In the genomic region with DNA sequence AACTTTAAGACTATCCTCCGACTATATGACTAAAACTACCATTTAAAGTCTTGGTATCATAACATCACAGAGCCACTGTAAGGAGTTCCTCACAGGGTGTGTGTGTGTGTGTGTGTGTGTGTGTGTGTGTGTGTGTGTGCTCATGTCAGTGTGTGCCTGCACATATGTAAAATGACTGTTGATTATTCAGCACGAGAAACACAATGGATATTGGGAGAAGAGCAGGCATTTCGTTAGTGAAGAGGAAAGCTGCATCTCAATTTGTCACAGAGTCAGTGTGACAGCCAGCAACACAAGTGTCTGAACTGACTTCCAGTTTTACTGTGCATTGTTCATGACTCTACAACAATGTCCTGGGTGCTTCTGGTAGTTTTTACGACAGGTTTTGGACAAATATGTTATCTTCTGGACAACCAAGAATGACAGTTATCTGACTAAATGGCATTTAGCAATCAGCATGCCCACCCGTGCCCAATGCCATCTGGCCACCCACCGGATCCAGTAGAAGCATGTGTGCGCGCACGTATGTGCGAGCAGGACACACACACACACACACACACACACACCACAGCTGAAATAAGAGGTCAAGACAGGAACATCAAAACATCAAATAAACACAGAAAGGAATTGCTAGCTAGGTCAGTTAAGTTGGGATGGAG, we compare ENCODE assay signal across 9 mouse cellular contexts. TPM values are rescaled to one million over a fixed set of nuclear protein-coding genes. Genes with fewer than 3 reads are reported as not detected.
A peak's percentile ranks its signal among the peaks of the same experiment; 100 is the strongest.
DNase-seq lines count a peak whose midpoint lies in the region; ATAC-seq lines count a peak whose summit lies in the region.
"Had no signal": no experiment of that assay in that cellular context is flagged by ENCODE, and none has a peak within 500 bp of the region (broad histone marks: within the 10 kb centered on the region; RNA-seq: fewer than 3 reads in every experiment).

No protein-coding gene starts in this region.

- peak overlapping the region; percentile 75 for H3K4me2 ChIP-seq in forebrain, embryonic 14.5 days (ENCODE audit: low read length)
- H3K4me2 ChIP-seq in neural tube, embryonic 15.5 days: peak overlapping the region; percentile 85

- no peaks in the 10 kb centered on the region for H3K27me3 ChIP-seq in forebrain, embryonic 14.5 days (replicated peaks; ENCODE audit: control insufficient read depth, insufficient read depth, low read length)
- no peaks in the 10 kb centered on the region for H3K27me3 ChIP-seq in neural tube, embryonic 15.5 days (replicated peaks)

- ATAC-seq in forebrain, embryonic 14.5 days: no peak
- no peak for ATAC-seq in neural tube, embryonic 15.5 days (ENCODE audit: low FRiP score)
- ATAC-seq in erythroid progenitor cell, adult 5-6 weeks (replicated peaks; ENCODE audit: low FRiP score, poor library complexity, severe bottlenecking): no peak
- ATAC-seq: Patski had no signal

- no peaks in the 10 kb centered on the region for H3K9me3 ChIP-seq in forebrain, embryonic 14.5 days (replicated peaks; ENCODE audit: control insufficient read depth, low read length)
- no peaks in the 10 kb centered on the region for H3K9me3 ChIP-seq in neural tube, embryonic 15.5 days (replicated peaks)

- H3K36me3 ChIP-seq in forebrain, embryonic 14.5 days (ENCODE audit: control insufficient read depth, insufficient read depth, low read length): no peaks in the 10 kb centered on the region
- no peaks in the 10 kb centered on the region for H3K36me3 ChIP-seq in neural tube, embryonic 15.5 days

- WGBS in forebrain, embryonic 14.5 days: 22% methylated on average over 10 of the region's 10 CpGs
- 25% methylated on average over 10 of the region's 10 CpGs for WGBS in neural tube, embryonic 15.5 days

- peak overlapping the region; percentile 82 for H3K9ac ChIP-seq in forebrain, embryonic 14.5 days (ENCODE audit: low read length)
- no peak overlapping the region for H3K9ac ChIP-seq in neural tube, embryonic 15.5 days (replicated peaks)

- 0 out of 2 replicates have a peak, but pooled peaks cover 5% of the 10 kb centered on the region for H3K4me1 ChIP-seq in forebrain, embryonic 14.5 days (ENCODE audit: control insufficient read depth, insufficient read depth, low read length)
- H3K4me1 ChIP-seq in neural tube, embryonic 15.5 days: peaks cover 12% of the 10 kb centered on the region

- peak overlapping the region; percentile 61 for H3K4me3 ChIP-seq in forebrain, embryonic 14.5 days (ENCODE audit: low read depth, low read length)
- peak overlapping the region; percentile 85 for H3K4me3 ChIP-seq in neural tube, embryonic 15.5 days (replicated peaks)

- peak; percentile 4 for DNase-seq in layer of hippocampus, adult 9-11 months
- no peak for DNase-seq in layer of hippocampus, adult 9-10 months (ENCODE audit: low spot score)
- no peak for DNase-seq in forebrain, embryonic 14.5 days (ENCODE audit: low spot score)
- DNase-seq in kidney, postnatal 14 days: peak; percentile 13
- no peak for DNase-seq in B cell, adult 2 months
- no peak for DNase-seq in left cerebral cortex, postnatal 36 days (ENCODE audit: low spot score in 2 of 2)

- intact Hi-C loops in left cerebral cortex, postnatal 36 days (cut with DNase I): no loop called here

- H3K27ac ChIP-seq in forebrain, embryonic 14.5 days (ENCODE audit: low read depth, low read length): peak overlapping the region; percentile 92; the same call in 1 of the 2 replicates
- peak overlapping the region; percentile 20; the same call in 1 of the 2 replicates for H3K27ac ChIP-seq in neural tube, embryonic 15.5 days (replicated peaks)

RNA-seq across cellular contexts. Expression of gene Dach1, which starts 3.1 kb away (rescaled TPM):
- polyA plus RNA-seq in forebrain, embryonic 14.5 days (2014; fragmentation: Nextera tagmentation; extraction: Ambion mirVana): 10.8 and 11.0 TPM in 2 replicates
- 12.6 and 14.9 TPM in 2 replicates for polyA plus RNA-seq in neural tube, embryonic 15.5 days (2015; fragmentation: Nextera tagmentation; extraction: Ambion mirVana)
- total RNA-seq in left cerebral cortex, postnatal 36 days (2021): 1 to 10 TPM; 4.3 to 6.1 TPM
- 3.6 and 4.2 TPM in 2 replicates for total RNA-seq in erythroid progenitor cell, adult 5-6 weeks (2015; ENCODE audit: low replicate concordance)
- 1.2 and 2.1 TPM in 2 replicates for total RNA-seq in erythroid progenitor cell, adult 5-6 weeks (2017; ENCODE audit: low replicate concordance)

Comparison
In these comparisons a context has a peak if more than half of its experiments do, and no peak if none do; other contexts are left out.
1. DNase-seq: peak in layer of hippocampus, adult 9-11 months (single experiment) and kidney, postnatal 14 days (single experiment); none in layer of hippocampus, adult 9-10 months (single experiment), forebrain, embryonic 14.5 days (single experiment), B cell, adult 2 months (0 of 2) and left cerebral cortex, postnatal 36 days (0 of 2).